Mouse (Mus musculus) kidney, adult 11 months (tissue): Measurements from ENCODE around the gene Adipoq.

ENCODE experiments used
- DNase-seq: peaks from one replicate; pipeline ENCODE4 v3.0.0; 2022

Gene Adipoq

GRCm38 (mm10) chr16:23115486-23115885 is 30.9 kb upstream of the Adipoq start:
- DNase-seq, result no peak

DNA sequence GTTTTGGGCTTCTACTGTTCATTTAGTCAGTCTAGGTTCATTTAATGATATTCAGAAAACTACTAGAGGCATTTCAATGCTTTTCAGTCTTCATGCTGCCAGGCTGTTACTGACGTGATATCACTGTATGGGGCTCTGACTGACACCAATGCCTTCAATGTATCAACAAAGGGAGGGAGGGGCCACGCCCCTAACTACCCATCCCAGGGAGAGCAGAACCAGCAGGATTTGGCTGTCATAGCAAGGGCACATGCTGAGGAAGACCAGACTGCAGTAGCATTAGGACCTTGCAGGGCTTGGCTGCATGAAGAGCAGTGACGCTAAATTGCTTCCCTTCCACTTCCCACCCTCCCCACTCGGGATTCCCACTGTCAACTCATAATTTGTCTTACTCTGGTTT is 29.2 kb upstream of the Adipoq start:
- no peak for DNase-seq

DNA sequence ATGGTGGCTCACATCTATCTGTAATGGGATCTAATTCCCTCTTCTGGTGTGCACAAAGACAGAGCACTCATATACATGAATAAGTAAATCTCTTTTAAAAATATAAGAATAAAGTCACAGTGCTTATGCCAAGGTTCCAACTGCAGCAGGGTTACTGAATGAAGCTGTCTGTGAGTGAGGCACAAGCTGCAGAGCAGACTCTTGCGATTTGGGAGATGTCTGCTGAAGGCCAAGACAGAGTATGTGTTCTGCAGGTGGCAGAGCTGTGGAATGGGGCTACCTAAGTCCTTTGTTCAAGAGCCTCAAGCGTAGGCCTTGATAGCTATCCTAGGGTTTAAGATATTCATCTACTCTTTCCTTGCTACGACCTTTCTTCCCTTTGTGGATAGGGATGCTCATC is 23.9 kb upstream of the Adipoq start:
- DNase-seq, result no peak

GRCm38 (mm10) chr16:23123104-23123503 is 23.2 kb upstream of the Adipoq start:
- no peak for DNase-seq

- DNase-seq, result no peak
Observed at GRCm38 (mm10) chr16:23124398-23124797, 21.9 kb upstream of the Adipoq start.

DNA sequence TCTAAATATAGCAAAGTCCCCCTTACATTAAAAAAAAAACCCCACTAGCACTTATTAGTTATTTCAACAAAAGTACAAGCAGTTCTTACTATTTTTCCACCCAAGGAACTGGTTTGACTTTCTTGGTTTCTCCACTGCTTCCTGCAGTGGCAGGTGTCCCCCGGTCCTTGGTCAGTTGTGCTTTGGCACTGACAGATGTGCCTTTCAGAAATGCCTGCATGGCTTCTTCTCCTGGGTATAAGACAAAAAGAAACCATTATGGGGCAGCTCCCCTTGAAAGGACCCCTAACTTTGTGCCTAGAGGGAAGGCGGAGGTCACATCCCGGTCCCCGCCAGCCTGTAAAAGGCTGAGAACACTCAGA is 19.0 kb upstream of the Adipoq start:
- DNase-seq, result no peak

GRCm38 (mm10) chr16:23127673-23128375 is 18.5 kb upstream of the Adipoq start, which contains the start of gene Rfc4:
Rfc4 (minus strand) TSS chr16:23127737.
- DNase-seq, result peak; percentile 88

DNA sequence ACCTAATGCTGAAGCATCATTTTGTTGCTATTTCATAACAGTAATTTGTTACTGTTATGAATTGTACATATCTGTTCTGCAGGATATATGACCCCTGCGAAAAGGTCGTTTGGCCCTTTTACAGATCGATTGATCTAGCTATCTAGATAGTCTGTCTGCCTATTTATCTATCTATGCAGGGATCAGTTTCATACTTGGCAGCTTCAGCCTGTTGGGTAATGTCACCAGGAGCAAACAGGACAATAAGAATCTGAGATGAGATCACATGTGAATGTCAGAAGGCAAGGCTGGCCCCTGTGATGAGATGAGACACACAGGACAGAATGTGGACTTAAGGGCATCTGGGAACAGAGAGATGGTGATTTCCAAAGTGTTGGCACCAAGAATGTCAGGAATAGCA is 16.0 kb upstream of the Adipoq start:
- no peak for DNase-seq

- DNase-seq, result no peak
Observed at GRCm38 (mm10) chr16:23132336-23132735, 14.0 kb upstream of the Adipoq start.

GRCm38 (mm10) chr16:23135421-23136149 is 10.8 kb upstream of the Adipoq start:
- no peak for DNase-seq

DNA sequence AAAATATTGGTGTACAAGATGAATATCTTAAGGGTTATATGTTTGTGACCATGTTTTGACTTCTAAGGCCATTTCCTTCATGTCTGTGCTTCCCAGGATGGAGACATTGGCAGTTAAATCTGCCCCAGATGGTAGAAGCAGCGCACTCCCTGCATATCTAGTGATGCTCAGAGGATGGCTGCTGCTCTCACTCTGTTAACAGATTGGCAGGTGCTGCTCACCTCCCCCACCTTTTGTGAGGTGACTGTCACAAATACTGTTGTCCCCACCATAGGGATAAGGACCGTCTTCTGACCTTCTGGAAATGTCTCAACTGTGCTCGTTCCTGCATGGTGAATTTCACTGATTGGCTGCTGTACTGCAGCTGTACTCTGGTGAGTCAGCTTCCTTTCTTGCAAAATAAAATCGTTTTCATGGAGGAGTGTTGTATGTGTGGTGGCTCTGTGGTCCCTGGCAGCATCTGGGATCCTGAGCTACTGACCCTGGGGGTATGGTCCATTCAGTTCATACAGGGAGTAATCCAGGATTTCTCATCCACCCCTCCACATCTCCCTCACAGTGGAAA is 9.8 kb upstream of the Adipoq start:
- no peak for DNase-seq

DNA sequence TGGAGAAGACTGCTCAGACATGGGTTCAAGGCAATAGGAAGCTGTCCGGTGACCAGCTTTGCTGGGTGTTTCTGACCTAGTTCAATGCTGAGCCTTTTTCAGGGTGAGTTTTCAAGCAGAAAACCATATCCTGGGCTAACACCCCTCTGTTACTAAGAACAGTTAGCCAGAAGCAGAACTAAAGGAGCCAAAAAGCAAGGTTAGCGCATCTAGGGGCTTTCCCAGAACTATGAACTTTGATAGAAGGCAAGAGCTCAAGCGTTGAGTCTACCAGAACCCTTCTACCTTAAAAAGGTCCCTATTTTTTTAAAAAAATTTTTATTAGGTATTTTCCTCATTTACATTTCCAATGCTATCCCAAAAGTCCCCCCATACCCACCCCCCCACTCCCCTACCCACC is 5.4 kb upstream of the Adipoq start:
- DNase-seq, result no peak

DNA sequence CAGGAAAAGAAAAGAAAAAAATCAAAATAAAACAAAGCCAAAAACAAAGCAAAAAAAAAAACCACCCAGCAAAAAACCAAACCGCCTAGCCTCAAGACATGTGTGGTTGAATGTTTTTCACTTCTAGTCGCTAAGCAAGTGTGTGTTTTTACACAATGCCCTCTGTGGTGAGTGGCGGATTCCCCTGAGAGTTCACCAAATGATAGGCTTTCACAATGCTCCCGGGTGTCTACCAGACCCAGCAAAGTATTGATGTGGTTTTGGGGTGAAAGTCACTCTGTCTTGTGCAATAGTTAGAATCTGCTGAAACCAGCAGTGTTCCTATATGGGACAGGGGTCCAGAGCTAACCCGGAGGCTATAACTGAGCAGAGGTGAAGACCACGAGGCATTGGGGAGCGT is 2.0 kb upstream of the Adipoq start:
- DNase-seq, result no peak

GRCm38 (mm10) chr16:23145211-23145610 is 1.1 kb upstream of the Adipoq start:
- DNase-seq, result no peak

- no peak for DNase-seq
Observed at GRCm38 (mm10) chr16:23148936-23149335, 2.6 kb downstream of the Adipoq start.

DNA sequence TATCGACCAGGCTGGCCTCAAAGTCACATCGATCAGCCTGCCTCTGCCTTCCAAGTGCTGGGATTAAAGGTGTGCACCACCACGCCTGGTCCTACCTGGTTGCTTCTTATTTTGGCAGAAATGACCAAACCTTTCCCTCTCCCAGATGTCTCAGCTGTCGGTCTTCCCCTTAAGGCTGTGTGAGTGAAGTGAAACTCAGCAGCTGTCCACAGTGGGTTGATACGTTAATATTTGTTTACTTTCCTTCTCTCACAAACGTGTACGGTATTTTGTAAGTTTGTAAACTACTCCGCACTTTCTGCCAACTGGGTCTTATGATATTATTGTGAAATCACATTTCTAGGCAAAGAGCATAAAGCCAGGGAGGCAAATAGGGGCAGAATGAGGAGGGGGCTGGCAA is 3.1 kb downstream of the Adipoq start:
- no peak for DNase-seq

DNA sequence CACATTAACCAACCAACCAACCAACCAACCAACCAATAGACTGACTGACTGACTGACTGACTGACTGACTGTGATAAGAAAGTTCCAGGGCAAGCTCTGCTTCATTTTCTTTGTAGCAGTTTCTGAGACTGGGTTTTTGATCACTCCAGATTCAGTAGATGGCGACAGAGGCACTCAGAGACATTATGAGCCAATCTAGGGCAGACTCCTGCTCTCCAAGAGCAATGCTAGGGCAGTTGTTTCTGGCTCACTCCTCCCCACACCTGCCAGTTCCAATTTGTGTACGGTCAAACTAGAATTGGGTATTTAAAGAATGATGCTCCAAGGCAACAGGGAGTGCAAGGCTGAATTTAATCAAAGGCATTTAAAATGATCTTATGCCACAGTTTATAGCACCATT is 5.1 kb downstream of the Adipoq start:
- peak; percentile 49 for DNase-seq

DNA sequence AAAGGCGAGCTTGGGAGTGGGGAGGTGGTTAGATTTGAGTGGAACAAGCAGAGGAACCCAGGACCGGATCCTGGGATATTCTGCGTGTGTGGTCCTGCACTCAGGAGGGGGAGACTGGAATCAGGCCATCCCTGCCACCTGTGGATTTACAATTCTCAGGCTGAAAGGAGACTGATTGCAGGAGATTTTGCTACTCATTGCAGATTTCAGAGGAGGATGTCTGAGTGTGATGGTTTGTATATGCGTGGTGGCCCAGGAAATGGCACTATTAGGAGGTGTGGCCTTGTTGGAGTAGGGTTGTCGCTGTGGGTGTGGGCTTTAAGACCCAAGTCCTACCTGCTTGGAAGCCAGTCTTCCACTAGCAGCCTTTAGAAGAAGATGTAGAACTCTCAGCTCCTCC is 7.9 kb downstream of the Adipoq start:
- no peak for DNase-seq

DNA sequence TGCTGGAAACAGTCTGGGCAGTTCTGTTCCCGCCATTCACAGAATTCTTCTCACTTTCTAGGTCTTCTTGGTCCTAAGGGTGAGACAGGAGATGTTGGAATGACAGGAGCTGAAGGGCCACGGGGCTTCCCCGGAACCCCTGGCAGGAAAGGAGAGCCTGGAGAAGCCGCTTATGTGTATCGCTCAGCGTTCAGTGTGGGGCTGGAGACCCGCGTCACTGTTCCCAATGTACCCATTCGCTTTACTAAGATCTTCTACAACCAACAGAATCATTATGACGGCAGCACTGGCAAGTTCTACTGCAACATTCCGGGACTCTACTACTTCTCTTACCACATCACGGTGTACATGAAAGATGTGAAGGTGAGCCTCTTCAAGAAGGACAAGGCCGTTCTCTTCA is 10.7 kb downstream of the Adipoq start:
- no peak for DNase-seq

DNA sequence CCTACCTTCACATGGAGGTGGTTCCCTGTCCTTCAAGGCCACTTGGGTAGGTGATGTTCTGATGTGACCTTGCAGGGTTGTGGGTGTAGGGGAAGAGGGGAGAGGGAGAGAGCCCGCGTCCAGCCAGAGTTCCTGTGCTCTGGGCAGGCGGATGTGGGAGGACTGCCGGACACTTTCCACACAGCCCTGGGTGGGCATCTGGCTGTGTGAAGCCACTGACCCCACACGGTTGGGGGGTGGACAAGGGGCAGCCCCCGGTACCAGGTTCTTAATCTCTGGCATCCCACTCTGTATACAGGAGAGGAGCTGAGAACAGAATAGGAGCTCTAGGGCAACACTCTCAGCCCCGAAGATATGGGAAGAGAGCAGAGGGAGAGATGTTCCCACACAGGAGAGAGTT is 12.0 kb downstream of the Adipoq start:
- no peak for DNase-seq

GRCm38 (mm10) chr16:23158957-23159356 is 12.6 kb downstream of the Adipoq start:
- no peak for DNase-seq

GRCm38 (mm10) chr16:23159749-23160148 is 13.4 kb downstream of the Adipoq start:
- DNase-seq, result no peak

- DNase-seq, result no peak
Observed at GRCm38 (mm10) chr16:23162116-23162515, 15.8 kb downstream of the Adipoq start.

GRCm38 (mm10) chr16:23164443-23164842 is 18.1 kb downstream of the Adipoq start:
- peak; percentile 20 for DNase-seq
